Mouse (Mus musculus): Measurements from ENCODE around the gene Pla2g2f.

The Pla2g2f gene

DNA sequence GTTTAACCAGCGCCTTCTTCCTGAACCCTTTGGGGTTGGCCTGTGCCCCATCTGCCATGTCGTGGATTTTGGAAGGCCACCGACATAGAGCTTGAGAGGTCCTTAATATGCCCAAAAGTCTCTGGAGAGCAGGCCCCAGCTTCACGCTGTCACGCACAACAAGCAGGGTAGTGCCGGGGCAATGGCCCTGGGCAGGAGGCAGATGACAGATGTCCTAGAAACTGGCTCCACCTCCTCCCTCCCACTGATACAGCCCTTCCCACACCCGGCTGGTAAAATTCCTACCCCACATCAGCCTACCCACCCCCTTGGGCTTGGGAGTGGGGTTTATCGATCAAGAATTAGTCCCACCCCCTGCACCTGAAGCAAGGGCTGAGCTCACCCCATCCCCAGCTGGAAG, at the start of gene Pla2g2f:
TSS of gene Pla2g2f (minus strand) at position 211 of the 400 bp plus-strand sequence.
- DNase-seq (ENCODE audit: low spot score in 2 of 2): no peak

DNA sequence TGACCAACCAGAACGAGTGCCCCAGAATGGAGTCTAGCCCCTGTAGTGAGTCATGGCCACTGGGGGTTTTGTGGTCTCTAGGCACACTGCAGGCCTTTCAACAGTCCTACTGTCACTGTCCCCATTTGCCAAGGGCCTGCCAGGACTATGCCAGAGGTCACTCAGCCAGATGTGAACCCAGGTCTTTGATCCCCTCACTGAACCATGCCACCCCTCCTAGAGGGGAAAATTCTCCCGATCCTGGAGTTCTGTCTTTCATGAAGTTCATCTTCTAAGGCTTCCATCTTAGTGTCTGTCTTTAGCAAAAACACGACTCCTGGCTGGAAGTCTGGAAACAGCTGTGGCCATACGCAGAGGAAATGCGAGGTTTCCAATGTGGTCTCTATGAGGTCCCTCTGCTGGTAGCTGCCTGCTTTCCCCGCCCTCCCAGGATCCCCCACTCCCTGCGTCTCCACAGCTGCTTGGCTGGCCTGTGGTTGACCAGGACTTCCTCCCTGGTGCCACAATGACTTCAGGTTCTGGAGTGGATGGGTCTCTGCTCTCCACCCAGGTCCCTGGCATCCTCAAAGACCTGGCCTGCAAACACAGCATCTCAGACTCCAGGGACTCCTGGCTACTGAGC, 49.6 kb upstream of the Pla2g2f start:
- DNase-seq (ENCODE audit: low spot score in 2 of 2): no peak

DNA sequence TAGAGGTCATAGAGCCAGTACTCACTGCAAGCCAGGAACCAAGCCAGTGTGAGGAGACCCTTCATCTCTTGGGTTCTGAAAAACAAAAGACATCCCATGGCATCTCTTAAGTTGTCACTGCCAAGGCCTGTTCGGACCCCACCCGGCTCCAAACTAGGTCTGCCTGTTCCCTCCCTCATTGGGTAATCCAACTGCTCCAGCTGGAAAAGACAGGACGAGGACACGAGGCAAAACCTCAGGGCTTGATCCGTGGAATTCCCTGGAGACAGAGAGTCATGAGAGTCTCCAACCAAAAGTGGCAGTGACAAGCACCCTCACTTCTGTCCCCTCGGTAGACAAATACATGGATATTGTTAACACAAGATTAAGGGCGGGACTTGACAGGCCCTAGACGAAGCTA, 48.7 kb upstream of the Pla2g2f start:
- DNase-seq (ENCODE audit: low spot score in 2 of 2): no peak

DNA sequence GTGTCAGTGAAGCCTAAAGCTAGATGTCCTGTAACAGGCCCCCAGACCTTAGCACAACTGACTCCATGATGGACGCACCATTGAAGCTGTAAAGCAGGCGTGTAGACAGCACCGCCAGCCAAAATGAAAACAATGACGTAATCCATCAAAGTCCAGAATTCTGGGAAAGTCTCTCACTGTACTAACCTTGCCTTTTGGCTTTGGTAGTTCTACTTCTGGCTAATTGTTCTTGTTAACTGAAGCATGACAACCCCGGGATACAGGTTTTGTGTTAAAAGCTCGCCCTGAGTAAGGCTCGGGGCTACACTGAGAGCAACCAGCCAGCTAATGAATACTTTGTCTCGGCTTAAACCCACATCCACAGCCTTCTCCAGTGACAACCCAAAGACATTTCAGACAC, 47.8 kb upstream of the Pla2g2f start:
- no peak for DNase-seq (ENCODE audit: low spot score in 2 of 2)

- no peak for DNase-seq (ENCODE audit: low spot score in 2 of 2)
These were observed 45.5 kb upstream of the Pla2g2f start for GRCm38 (mm10) chr4:138802917-138803316.

DNA sequence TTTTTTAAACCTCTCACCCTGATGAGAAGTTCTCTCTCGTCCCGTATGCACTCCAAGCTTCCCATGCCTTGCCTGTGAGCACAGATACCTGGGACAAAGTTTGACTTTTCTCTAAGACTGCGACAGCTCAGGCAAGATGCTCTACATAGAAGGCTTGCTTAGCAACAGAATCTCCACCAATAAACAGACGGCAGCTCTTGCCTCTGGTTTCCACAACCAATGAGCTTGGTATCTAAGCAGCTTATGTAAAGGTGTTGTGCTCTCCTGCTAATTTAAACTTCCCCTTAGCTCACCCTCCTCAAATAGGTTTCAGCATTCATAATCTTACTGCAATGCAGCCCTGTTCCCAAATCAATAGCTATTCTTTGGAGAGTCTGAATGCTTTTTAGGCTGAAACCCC, 44.2 kb upstream of the Pla2g2f start:
- DNase-seq (ENCODE audit: low spot score in 2 of 2): no peak

DNA sequence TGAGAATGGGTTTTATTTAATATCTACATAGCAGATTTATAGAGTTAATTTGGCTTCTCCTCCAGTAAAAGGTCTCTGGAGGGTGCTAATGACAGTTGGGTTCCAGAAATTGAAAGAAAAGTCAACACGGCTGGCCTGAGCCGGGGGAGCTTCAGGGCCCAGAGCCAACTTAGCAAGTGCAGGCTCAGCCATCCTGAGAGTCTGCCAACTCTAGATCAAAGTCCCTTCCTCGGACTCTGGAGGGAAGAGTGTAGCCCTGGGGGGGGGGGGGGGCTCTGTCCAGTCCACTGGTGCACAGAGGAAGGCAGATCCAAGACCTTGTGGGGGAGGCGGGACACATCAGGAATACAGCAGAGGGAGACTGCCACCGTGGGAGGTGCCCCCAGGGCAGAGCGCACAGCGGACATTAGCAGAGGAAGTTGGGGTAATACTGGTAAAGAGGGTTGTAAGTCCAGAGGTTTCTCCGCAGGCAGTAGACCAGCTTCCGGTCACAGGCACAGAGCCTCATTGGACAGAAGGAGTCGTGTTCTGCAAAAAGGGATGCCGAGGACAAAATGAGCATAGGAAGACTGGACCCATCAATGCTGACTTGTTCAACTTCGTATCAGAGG, 42.8 kb upstream of the Pla2g2f start:
- DNase-seq (ENCODE audit: low spot score in 2 of 2): no peak

GRCm38 (mm10) chr4:138797217-138797570, 39.8 kb upstream of the Pla2g2f start:
- no peak for DNase-seq (ENCODE audit: low spot score in 2 of 2)

DNA sequence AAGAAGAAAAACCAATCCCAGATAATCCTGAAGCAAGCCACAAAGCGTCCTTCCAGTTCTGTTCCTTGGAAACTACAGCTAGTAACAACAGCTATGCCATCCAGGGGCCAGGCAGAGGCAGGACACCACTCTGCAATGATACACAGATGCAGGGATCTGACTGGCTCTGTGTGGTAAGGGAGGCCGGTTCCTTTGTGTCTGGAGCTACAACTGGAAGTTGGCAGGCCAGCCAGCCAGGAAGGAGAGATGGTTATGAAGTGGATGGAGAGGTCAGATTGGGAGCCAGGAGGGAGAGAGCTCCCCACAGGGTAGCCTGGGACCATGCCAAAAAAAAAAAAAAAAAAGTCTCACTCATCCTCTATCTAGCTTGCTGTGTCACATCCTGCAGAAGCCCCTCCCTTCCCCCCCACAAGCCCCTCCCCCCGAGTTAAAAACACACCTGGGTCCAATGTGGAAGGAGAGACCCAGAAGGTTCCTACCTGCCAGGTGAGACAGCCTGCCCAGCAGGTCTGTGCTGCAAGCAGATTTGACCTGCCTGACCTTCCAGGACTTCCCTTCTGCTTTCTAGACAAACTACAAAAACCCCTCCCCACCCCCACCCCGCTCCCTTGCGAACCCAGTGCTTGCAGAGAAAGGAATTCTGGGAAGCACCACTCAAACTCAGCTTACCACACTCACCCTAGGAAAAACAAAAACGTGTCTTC, 39.2 kb upstream of the Pla2g2f start:
- no peak for DNase-seq (ENCODE audit: low spot score in 2 of 2)

- DNase-seq (ENCODE audit: low spot score in 2 of 2): no peak
These were observed 36.9 kb upstream of the Pla2g2f start for GRCm38 (mm10) chr4:138794344-138794743.

DNA sequence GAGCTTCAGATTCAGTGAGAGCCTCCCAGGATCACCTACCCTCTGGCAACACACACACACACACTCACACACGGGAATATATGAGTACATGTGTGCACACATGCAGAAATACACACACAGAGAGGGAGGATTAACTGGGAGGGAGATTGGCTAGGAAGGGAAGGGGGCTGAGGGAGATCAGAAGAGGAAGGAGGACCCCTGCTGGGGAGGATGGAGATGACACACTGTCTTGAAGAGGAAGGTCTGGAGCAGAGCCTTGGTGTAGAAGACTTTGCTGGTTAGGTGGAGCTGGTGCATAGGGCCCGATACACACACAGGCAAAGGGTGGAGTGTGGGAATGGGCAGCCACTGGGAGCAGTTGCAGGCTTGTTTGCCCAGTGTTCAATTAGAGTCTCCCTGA, 35.9 kb upstream of the Pla2g2f start:
- no peak for DNase-seq (ENCODE audit: low spot score in 2 of 2)

DNA sequence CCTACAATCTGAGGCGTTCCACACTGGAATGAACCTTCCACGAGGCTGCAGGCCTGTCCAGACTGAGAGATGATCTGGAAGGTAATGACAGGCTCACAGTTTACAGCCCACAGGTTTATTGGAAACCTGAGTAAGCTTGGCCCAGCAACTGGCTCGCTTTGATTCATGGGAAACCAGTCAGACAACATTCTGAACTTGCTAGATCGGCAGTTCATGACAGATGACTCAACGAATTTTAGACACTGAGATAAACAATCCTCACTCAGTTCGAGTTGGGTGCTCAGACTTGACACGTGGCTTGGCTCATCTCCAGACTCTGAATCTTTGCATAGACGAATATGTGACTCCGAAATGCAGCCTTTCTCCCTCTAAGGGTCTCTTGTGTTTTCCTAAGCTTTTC, 35.2 kb upstream of the Pla2g2f start:
- peak; percentile 21 to 52 for DNase-seq (ENCODE audit: low spot score in 2 of 2)

DNA sequence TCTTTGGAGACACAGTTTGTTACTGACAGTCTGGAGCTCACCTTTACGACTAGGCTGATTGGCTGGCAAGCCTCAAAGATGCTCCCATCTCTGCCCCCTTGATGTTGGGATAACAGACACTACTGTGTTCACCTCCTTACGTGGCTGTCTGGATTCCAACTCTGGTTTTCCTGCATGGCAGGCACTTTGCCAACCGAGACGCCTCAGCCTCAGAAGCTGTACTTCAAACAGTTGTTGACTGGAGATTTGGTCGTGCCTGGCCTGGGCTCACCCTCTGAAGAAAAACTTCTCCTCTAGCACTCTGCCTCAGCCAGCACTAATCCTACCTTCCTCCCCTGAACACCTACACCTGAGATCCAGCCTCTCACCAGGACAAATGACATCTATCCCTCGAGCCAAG, 34.0 kb upstream of the Pla2g2f start:
- no peak for DNase-seq (ENCODE audit: low spot score in 2 of 2)

DNA sequence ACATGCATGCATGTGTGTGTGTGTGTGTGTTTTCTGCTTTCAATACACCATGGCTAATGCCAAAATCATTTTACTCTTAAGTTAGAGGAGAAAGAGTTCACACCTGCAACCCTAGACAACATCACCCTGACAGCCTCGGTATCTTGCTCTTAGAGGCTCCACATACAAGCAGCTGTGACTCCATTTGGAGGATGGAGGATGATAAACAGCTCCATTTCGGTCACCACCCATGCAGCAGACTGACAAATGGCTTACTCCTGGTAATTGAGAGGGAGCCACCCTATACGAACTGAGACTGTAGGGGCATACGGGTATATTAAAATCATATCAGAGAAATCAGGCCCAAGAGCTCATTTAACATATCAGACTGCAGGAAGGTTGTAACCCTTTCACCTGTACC, 31.0 kb upstream of the Pla2g2f start:
- no peak for DNase-seq (ENCODE audit: low spot score in 2 of 2)

DNA sequence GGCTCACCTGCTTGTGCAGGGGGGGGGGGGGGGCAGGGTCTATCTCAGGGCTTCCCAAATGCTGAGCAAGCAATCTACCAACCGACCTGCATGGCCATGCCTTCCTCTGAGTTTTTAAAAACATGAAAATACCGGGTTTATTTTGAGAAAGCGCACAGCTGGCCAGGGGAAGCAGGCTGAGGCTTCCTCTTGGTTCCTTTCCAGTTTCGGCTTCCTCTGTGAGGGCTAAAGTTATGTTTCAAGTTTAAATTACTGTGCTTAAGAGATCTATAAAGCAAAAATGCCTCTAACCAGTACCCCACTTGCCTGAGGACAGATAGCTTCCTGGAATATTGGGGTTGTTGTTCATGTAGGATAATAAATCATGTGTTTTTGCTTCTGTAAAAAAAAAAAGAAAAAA, 28.7 kb upstream of the Pla2g2f start:
- DNase-seq (ENCODE audit: low spot score in 2 of 2): no peak

DNA sequence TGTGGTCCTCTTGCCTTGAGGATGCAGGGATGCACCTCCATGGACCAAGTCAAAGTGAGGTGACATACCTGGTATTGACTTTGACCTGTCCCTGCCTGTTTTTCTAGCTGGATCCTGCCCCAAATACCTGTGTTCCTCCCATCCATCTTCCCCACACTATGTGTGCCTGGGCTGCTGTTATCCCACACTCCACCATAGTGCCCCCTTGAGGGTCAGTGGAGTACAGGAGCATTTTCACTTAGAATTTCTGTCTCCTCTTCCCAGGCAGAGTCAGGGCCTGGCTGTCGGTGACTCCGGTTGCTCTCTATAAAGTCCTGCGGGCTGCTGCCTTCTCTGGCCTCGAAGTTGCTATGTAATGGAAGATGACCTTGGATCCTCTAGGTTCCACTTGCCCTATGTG, 28.3 kb upstream of the Pla2g2f start:
- DNase-seq (ENCODE audit: low spot score in 2 of 2): no peak

GRCm38 (mm10) chr4:138782098-138782497, 24.7 kb upstream of the Pla2g2f start:
- no peak for DNase-seq (ENCODE audit: low spot score in 2 of 2)

- DNase-seq (ENCODE audit: low spot score in 2 of 2): no peak
These were observed 22.9 kb upstream of the Pla2g2f start for GRCm38 (mm10) chr4:138780300-138780699.

DNA sequence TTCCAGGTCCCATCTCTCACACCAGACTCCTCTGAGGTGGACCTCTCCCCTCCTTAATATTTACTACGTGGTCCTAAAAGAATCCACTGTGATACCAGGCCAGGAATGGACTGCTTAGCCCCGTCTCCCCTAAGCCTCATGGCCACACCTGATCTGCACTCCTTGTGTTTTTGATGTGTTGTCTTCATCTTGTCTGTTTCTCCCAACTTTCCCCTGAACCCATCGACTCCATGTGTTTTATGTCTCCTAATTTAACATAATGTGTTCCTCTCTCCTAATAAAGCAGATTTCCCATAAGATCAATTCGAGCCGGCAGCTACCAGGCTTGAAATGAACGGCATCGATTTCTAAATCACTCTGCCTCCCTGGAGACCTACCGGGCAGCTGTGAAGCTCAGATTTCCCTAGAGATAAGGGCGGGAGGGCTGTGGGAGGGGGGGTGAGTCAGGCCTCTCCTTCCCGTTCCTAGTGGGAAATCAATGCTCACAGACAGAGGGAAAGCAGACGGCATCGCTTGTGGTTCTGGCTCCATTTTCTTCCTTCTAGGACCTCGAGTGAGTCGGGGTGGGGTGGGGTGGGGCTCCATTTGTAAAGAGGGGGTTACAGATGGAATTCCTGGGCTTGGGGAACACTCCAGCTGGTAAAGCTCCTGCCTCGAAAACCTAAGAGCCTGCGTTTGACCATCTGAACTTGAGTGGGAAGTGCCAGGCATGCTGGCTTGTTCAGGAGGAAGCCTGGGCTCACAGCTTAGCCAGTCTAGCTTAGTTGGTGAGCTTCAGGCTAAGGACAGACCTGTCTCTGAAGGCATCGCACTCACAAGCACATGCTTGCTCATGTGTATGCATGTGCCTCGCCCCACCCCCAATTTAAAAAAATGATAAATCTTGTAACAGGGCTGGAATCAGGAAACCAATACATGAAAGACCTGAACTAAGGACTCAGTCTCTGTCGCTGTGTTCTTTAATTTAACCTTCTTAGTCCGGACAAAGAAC, 20.3 kb upstream of the Pla2g2f start:
- no peak for DNase-seq (ENCODE audit: low spot score in 2 of 2)

DNA sequence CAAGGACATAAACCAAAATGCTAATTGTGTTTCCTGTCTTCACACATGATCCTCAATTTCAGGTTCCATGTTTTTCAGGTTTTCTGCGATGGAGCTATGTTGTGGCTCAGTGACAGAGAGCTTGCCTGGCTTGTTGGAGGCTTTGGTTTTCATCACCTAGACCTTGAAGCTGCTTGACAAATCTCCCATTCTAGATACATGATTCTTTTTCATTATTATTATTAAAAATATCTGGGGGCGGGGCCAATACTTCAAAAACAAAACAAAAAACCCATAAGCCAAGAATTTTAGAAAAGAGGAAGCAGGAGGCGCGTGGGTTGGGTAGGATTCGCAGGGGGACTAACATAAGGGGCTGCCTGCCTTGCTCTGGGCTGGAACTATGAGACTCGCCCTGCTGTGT, 18.0 kb upstream of the Pla2g2f start, which contains the start of gene Pla2g2d:
TSS of gene Pla2g2d (plus strand) at position 301 of the 400 bp plus-strand sequence.
- no peak for DNase-seq (ENCODE audit: low spot score in 2 of 2)

GRCm38 (mm10) chr4:138772386-138772785, 15.0 kb upstream of the Pla2g2f start:
- DNase-seq (ENCODE audit: low spot score in 2 of 2): no peak

GRCm38 (mm10) chr4:138771970-138772369, 14.5 kb upstream of the Pla2g2f start:
- DNase-seq (ENCODE audit: low spot score in 2 of 2): no peak
